Mouse (Mus musculus) left cerebral cortex, postnatal 4 days (tissue): ENCODE results near the gene Neurog2. TPM values are rescaled to one million over a fixed set of nuclear protein-coding genes. Genes with fewer than 3 reads are reported as not detected.

Source experiments
- DNase-seq: peaks from one replicate; pipeline ENCODE4 v3.0.0-alpha.2; 2022
- intact Hi-C: fragments of 180-260 bp; cut with DNase I; formaldehyde crosslinking; loops from one replicate; pipeline ENCODE4 v1.15.1; 2025
- total RNA-seq, 2 experiments: library from RNA; stranded (reverse); gene quantifications; 2 replicates each; pipeline ENCODE4 v1.2.3; 2021

The Neurog2 gene
- under 1 TPM; 0.38 to 0.40 TPM for total RNA-seq

- intact Hi-C loops = loop anchor here (5.0 kb wide), 1 partner anchor 124 kb away; no protein-coding TSS in a partner anchor
Observed at GRCm38 (mm10) chr3:127633080-127634032, at the start of gene Neurog2. Gene Neurog2 (plus strand): TSS chr3:127633135.

DNA sequence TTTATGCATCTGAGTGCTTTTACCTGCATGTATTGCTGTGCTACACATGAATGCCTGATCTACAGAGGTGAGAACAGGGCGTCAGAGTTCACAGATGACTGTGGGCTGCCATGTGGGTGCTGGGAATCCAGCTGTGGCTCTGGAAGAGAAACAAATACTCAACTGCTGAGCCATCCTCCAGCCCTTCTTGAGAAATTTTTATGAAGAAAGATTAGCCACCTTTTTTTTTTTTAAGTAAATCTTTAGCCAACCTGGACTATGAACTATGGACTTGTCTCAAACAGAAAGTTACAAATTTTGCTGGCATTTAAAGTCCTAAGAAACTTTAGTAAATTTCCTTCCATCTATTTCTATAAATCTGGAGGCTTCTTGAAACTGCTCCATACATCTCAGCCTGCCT, 35.8 kb upstream of the Neurog2 start:
- DNase-seq = no peak
- intact Hi-C loops = no loop called here

More at GRCm38 (mm10) chr3:127633080-127634032, at the start of gene Neurog2:
- DNase-seq = no peak

DNA sequence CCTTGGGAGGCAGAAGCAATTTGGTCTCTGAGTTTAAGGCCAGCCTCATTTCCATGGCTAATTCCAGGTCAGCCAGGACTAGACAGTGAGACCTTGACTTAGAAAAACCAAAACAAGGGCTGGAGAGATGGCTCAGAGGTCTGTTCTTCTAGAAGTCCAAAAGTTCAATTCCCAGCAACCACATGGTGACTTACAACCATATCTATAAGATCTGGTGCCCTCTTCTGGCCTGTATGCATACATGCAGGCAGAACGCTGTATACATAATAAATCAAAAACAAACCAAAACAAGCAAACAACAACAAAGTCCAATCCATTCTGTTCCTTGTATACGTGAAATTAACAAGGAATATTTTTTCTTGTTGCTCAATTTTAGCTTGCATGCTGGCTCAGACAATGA, 24.8 kb upstream of the Neurog2 start:
- no peak for DNase-seq
- intact Hi-C loops = no loop called here

- intact Hi-C loops = loop anchor here (2.0 kb wide), 1 partner anchor 324 kb away; no protein-coding TSS in a partner anchor
- DNase-seq = peak; percentile 80
Observed at GRCm38 (mm10) chr3:127625296-127625695, 7.6 kb upstream of the Neurog2 start.

DNA sequence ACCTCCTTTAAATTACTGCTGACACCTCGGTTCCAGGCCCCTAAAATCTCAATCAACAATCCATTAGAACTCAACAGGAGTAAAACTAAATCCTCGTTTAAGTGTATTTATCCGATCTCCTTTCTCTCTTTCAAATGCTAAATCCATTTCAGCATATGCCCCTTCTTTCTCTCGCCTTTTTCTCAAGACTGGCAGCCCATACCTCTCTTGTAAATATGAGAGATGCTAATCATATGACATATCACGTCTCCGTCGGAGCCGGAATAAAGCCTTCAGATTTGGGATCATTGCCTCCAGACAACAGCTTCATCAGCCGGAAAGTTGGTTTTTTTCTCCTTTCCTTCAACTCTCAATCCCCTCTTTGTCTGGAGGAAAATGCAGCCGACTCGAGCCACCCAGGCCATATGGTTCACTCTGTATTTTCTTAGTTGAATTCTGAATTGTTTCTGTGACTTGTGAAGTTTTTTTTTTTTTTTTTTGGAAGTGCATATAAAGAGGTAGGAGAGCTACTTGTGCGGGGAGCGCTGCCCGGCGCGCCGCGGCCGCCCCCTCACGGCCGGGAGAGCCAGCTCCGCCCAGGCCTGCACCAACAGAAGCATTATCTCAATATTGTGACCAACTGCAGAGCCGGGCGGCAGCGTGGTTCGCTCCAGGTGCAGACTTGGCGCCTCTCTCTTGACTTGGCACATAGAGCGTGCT, 7.1 kb upstream of the Neurog2 start:
- DNase-seq = no peak
- intact Hi-C loops = loop anchor here (2.0 kb wide), 1 partner anchor 323 kb away; no protein-coding TSS in a partner anchor

DNA sequence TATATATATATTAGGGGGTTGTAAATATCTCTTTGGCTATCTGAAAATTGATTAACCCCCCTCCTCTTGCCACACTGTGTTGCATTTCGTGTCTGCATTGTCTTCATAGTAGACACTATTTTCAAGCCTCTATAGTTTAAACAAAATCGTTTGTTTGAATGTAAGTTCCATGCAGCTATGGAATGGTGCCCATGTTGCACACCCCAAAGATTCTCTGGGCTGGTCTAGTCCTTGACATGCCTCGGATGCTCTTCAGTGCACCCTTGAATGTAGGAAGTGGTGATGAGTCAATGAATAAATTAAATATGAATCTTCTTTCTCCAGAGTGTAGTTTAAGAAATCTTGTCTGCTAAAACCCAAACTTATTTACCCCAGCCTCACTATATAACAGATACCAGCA, 6.4 kb upstream of the Neurog2 start:
- intact Hi-C loops = no loop called here
- DNase-seq = no peak

GRCm38 (mm10) chr3:127627151-127627955, 5.6 kb upstream of the Neurog2 start:
- DNase-seq = no peak
- intact Hi-C loops = no loop called here

DNA sequence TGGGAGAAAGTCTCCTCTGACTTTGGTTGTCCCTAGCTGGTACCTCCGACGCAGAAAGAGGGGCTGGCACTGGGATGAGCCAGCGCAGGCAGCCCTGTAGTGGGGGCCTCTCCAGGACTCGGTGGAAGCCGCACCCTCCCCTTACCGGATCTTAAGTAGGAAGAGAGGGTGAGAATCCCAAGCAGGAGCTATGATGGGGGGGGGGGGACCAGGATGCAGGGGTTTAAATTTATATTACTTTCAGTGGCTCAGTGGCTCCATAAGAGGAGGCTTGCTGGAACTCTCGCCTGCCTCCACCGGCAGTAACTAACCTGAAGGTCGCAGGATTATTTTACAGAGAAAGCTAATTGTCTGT, 5.0 kb upstream of the Neurog2 start:
- DNase-seq = no peak
- intact Hi-C loops = no loop called here

- intact Hi-C loops = no loop called here
- no peak for DNase-seq
Observed at GRCm38 (mm10) chr3:127628311-127629184, 4.4 kb upstream of the Neurog2 start.

DNA sequence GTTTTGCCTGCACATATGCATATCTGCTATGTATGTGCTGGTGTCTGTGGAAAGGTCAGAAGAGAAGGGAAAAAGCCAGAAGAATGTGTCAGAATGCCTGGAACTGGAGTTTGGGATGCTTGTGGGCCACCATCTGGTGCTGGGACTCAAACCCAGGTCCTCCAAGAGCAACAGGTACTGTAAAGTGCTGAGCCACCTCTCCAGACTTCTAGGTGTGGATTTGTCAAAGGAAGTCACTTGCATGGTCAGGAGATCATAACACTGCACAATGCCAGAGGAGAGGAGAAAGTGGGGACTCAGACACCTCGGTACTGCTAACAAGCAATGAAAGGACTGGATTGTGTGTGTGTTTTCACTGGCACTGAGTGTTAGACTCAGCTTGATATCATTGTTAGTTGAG, 2.7 kb upstream of the Neurog2 start:
- DNase-seq = no peak
- intact Hi-C loops = loop anchor here (5.0 kb wide), 1 partner anchor 127 kb away; no protein-coding TSS in a partner anchor

- no peak for DNase-seq
- intact Hi-C loops = loop anchor here (5.0 kb wide), 1 partner anchor 126 kb away; no protein-coding TSS in a partner anchor
Observed at GRCm38 (mm10) chr3:127630735-127631372, 2.1 kb upstream of the Neurog2 start.

GRCm38 (mm10) chr3:127631582-127631981, 1.4 kb upstream of the Neurog2 start:
- intact Hi-C loops = loop anchor here (5.0 kb wide), 1 partner anchor 126 kb away; no protein-coding TSS in a partner anchor
- DNase-seq = no peak

GRCm38 (mm10) chr3:127632531-127632930, 404 bp upstream of the Neurog2 start:
- intact Hi-C loops = loop anchor here (5.0 kb wide), 1 partner anchor 125 kb away; no protein-coding TSS in a partner anchor
- DNase-seq = peak; percentile 62

DNA sequence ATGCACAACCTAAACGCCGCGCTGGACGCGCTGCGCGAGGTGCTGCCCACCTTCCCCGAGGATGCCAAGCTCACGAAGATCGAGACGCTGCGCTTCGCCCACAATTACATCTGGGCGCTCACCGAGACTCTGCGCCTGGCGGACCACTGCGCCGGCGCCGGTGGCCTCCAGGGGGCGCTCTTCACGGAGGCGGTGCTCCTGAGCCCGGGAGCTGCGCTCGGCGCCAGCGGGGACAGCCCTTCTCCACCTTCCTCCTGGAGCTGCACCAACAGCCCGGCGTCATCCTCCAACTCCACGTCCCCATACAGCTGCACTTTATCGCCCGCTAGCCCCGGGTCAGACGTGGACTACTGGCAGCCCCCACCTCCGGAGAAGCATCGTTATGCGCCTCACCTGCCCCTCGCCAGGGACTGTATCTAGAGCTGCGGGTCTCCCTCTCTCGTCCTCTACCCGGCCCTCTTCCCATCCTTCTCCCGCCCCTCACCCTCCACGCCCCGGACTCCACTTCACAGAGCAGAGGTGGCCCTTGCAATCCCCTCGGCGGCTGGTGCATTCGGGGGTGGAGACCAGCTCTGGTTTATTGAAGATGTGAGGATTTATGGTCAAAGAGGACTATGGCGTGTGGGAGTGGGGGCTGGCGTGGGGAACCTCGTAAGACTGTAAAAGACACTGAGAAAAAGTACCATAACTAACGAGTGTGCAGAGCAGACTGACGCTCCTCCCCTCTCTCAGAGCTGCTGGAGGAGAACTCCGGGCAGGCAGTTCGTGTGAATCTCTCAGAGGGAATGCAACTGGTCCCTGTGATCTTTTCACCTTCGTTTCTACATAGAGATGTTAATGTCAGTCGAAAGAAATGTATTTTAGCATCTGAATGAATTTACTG, 1.4 kb downstream of the Neurog2 start:
- intact Hi-C loops = loop anchor here (5.0 kb wide), 1 partner anchor 123 kb away; no protein-coding TSS in a partner anchor
- DNase-seq = peak; percentile 80

DNA sequence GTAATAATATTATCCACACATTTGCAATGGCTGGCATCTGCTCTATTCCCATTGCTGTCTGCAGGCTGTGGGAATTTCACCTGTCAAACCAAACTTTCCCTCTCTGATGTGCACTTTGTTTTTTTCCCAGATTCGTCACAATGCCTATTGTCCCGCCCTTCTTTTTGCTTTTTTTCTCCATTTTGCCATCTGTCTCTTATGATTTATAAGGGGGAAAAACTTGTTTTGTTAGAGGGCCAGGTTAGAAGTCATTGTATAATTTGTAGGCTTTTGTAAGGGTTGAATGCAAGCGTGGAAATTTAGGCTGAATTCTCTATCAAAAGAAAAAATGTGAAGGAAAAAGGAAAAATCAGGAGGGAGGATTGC, 2.0 kb downstream of the Neurog2 start:
- no peak for DNase-seq
- intact Hi-C loops = loop anchor here (5.0 kb wide), 1 partner anchor 122 kb away; no protein-coding TSS in a partner anchor

DNA sequence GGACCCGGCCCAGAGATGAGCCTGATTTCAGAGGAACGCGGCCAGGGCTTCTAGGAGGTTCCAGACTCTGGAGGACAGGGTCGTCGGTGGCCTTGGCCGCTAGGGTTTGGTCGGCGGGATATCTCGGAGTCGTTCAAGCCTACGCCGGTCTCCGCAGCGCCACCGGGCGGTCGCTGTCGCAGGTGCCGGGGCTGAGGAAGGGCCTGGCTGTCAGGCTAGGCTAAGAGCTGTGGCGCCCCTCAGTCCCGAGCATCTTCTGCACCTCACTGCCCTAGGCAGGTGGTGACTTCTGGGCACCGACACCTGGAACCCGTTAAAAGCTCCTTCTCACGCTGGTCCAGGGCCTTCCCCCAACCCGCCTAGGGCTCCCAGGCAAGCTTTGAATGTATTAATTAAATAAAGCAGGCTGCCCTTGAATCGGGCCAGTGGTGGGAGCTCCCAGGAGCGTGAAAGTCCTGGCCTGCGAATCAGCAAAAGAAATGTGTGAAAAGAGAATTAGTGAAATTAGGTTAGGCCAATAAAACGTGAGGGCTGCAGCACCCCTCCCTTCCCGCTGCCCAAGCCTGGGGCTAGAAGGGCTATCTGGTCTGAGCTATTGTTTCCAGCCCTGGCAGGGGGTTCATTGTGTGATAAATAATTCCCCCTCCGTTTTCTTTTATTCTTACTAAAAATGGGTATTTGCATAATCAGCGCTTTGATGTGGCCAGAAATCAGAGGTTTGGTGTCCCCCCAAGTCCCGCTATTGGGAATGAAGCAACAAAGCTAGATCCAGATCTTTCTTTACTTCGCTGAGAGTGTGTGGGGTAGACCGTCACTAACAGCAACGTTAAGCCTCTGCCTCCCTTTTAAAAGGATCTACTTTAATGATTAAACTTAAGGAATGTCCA, 7.2 kb downstream of the Neurog2 start:
- DNase-seq = peak; percentile 73
- intact Hi-C loops = no loop called here
